Mouse (Mus musculus): ENCODE measurements around the gene Cox10. TPM values are rescaled to one million over a fixed set of nuclear protein-coding genes. Genes with fewer than 3 reads are reported as not detected.

Cox10 gene
- total RNA-seq, 4 experiments from 2014 or later, result 17.0 to 20.5 (median 19.6) TPM

Other genes with a start within 250 kb of the Cox10 start
- 1 to 10 TPM; 1.5 to 2.8 (median 2.2) TPM for gene Hs3st3b1, start 157.2 kb downstream of the Cox10 start, total RNA-seq (2022)